Mouse (Mus musculus): ENCODE measurements around the gene Gadd45b. TPM values are rescaled to one million over a fixed set of nuclear protein-coding genes. Genes with fewer than 3 reads are reported as not detected.
A peak's percentile ranks its signal among the peaks of the same experiment; 100 is the strongest.

Gene Gadd45b
- total and polyA plus RNA-seq, 3 experiments, result 10.1 to 13.3 TPM; not detected in 1

GRCm38 (mm10) chr10:80915260-80915659, 14.6 kb upstream of the Gadd45b start:
- Histone ChIP-seq H3K27me3 (ENCODE audit: control insufficient read depth in 1 of 2, insufficient read depth in 2 of 2, low read length in 2 of 2) (no peaks in the 10 kb centered on the region; a peak in 1 of 4 replicates), H3K36me3 (ENCODE audit: control insufficient read depth in 1 of 2, insufficient read depth in 2 of 2, low read length in 2 of 2) (peaks cover 0 to 2% of the 10 kb centered on the region in 2 experiments; a peak in 1 of 4 replicates), H3K27ac (ENCODE audit: control insufficient read depth, low read depth, low read length) (no peak overlapping the region), H3K4me1 (ENCODE audit: control insufficient read depth in 1 of 2, insufficient read depth in 2 of 2, low read length in 2 of 2) (peaks cover 0 to 8% of the 10 kb centered on the region in 2 experiments; a peak in 1 of 4 replicates), H3K4me3 (ENCODE audit: control insufficient read depth in 1 of 2, insufficient read depth in 1 of 2, low read depth in 2 of 2, low read length in 2 of 2) (no peak overlapping the region), H3K79me2 (ENCODE audit: control insufficient read depth, insufficient read depth, low read length, poor library complexity) (peaks cover 6% of the 10 kb centered on the region), H3K9me3 (replicated peaks; ENCODE audit: insufficient read depth, low read length) (no peaks in the 10 kb centered on the region), H3K9ac (ENCODE audit: control insufficient read depth, low read depth, low read length, poor library complexity, severe bottlenecking) (no peak overlapping the region)
- DNase-seq (ENCODE audit: low read depth, low spot score), result peak; percentile 46
- no peak for TF ChIP-seq CTCF (IDR thresholded peaks at IDR 0.05 in 2 of 3, conservative IDR thresholded peaks at IDR 0.05 in 1 of 3; ENCODE audit: control insufficient read depth in 1 of 3, insufficient read depth in 1 of 3, low read depth in 2 of 3, low read length in 3 of 3, poor library complexity in 1 of 3, severe bottlenecking in 1 of 3)
- TF ChIP-seq HCFC1 (IDR thresholded peaks at IDR 0.05; ENCODE audit: low read depth, low read length), result no peak
- no peak for TF ChIP-seq POLR2A (IDR thresholded peaks at IDR 0.05; ENCODE audit: control insufficient read depth in 1 of 2, insufficient read depth in 1 of 2, low read depth in 1 of 2, low read length in 2 of 2, poor library complexity in 1 of 2)
- no peak for TF ChIP-seq MEF2A (IDR thresholded peaks at IDR 0.05; ENCODE audit: extremely low read depth, insufficient replicate concordance, low read depth, low read length, poor library complexity, severe bottlenecking)
- TF ChIP-seq RCOR1 (IDR thresholded peaks at IDR 0.05; ENCODE audit: low read depth, low read length), result peak; percentile 66
- TF ChIP-seq UBTF (IDR thresholded peaks at IDR 0.05; ENCODE audit: borderline replicate concordance, insufficient read depth, low read depth, low read length), result no peak
- no peak for TF ChIP-seq ZNF384 (IDR thresholded peaks at IDR 0.05; ENCODE audit: low read depth, low read length)
- no peak for TF ChIP-seq SMC3 (IDR thresholded peaks at IDR 0.05; ENCODE audit: low read depth, low read length)
- TF ChIP-seq RAD21 (IDR thresholded peaks at IDR 0.05; ENCODE audit: low read depth, low read length), result no peak
- TF ChIP-seq MYB (IDR thresholded peaks at IDR 0.05; ENCODE audit: low read depth, low read length), result no peak
- TF ChIP-seq NRF1 (IDR thresholded peaks at IDR 0.05; ENCODE audit: insufficient read depth, low read depth, low read length, poor library complexity, severe bottlenecking), result no peak
- TF ChIP-seq MAZ (IDR thresholded peaks at IDR 0.05; ENCODE audit: low read depth, low read length), result no peak
- peak; percentile 58 to 72 for TF ChIP-seq EP300 (IDR thresholded peaks at IDR 0.05; ENCODE audit: low read depth in 1 of 2, low read length in 2 of 2)
- no peak for TF ChIP-seq MAX (IDR thresholded peaks at IDR 0.05; ENCODE audit: low read length)
- TF ChIP-seq POLR2AphosphoS5 (IDR thresholded peaks at IDR 0.05; ENCODE audit: borderline replicate concordance, low read depth, low read length), result no peak
- TF ChIP-seq ZC3H11A (IDR thresholded peaks at IDR 0.05; ENCODE audit: low read depth, low read length), result no peak
- no peak for TF ChIP-seq NELFE (IDR thresholded peaks at IDR 0.05; ENCODE audit: low read depth, low read length)
- no peak for TF ChIP-seq USF2 (IDR thresholded peaks at IDR 0.05; ENCODE audit: borderline replicate concordance in 1 of 2, insufficient read depth in 1 of 2, low read depth in 1 of 2, low read length in 2 of 2)
- TF ChIP-seq E2F4 (IDR thresholded peaks at IDR 0.05; ENCODE audit: borderline replicate concordance, low read depth, low read length), result no peak
- peak; percentile 80 for TF ChIP-seq TAL1 (IDR thresholded peaks at IDR 0.05; ENCODE audit: low read length)
- no peak for TF ChIP-seq TBP (IDR thresholded peaks at IDR 0.05; ENCODE audit: low read depth, low read length)
- no peak for TF ChIP-seq ZKSCAN1 (IDR thresholded peaks at IDR 0.05; ENCODE audit: low read depth, low read length)
- TF ChIP-seq BHLHE40 (IDR thresholded peaks at IDR 0.05; ENCODE audit: borderline replicate concordance, low read depth, low read length), result no peak
- peak; percentile 70 for TF ChIP-seq GATA1 (IDR thresholded peaks at IDR 0.05; ENCODE audit: low read depth, low read length)
- no peak for TF ChIP-seq MYC (IDR thresholded peaks at IDR 0.05; ENCODE audit: low read depth, low read length)
- no peak for TF ChIP-seq ELF1 (IDR thresholded peaks at IDR 0.05; ENCODE audit: low read depth, low read length)
- TF ChIP-seq KAT2A (conservative IDR thresholded peaks at IDR 0.05; ENCODE audit: low read depth, low read length), result no peak
- no peak for TF ChIP-seq CHD1 (IDR thresholded peaks at IDR 0.05; ENCODE audit: low read depth, low read length)
- no peak for TF ChIP-seq SIN3A (IDR thresholded peaks at IDR 0.05; ENCODE audit: low read length)
- TF ChIP-seq TCF12 (IDR thresholded peaks at IDR 0.05; ENCODE audit: low read depth, low read length), result peak; percentile 79
- no peak for TF ChIP-seq POLR2AphosphoS2 (IDR thresholded peaks at IDR 0.05; ENCODE audit: low read length)
- TF ChIP-seq MXI1 (IDR thresholded peaks at IDR 0.05; ENCODE audit: low read depth, low read length), result no peak
- no peak for TF ChIP-seq MAFK (IDR thresholded peaks at IDR 0.05; ENCODE audit: borderline replicate concordance, low read depth, low read length)
- no peak for TF ChIP-seq ZMIZ1 (IDR thresholded peaks at IDR 0.05; ENCODE audit: low read depth, low read length)
- TF ChIP-seq GABPA (IDR thresholded peaks at IDR 0.05; ENCODE audit: low read depth, low read length), result no peak
- TF ChIP-seq CHD2 (IDR thresholded peaks at IDR 0.05; ENCODE audit: low read length), result no peak
- 0 out of 2 replicates have a peak, but pooled peaks have one; percentile 7 for TF ChIP-seq ETS1 (IDR thresholded peaks at IDR 0.05; ENCODE audit: low read depth, low read length)
- TF ChIP-seq USF1 (IDR thresholded peaks at IDR 0.05; ENCODE audit: low read depth, low read length), result no peak
